Mouse (Mus musculus) neural tube, embryonic 15.5 days (tissue): ENCODE data around the gene Echs1. TPM values are rescaled to one million over a fixed set of nuclear protein-coding genes. Genes with fewer than 3 reads are reported as not detected.

Experiments
- ATAC-seq: fragments of 200-750 bp; cut with Nextera tagmentation; 2 replicates; pipeline ENCODE4 v1.8.0; 2017; ENCODE audit warnings: mild to moderate bottlenecking, moderate TSS enrichment, moderate library complexity; ENCODE audit not compliant: low FRiP score
- H3K27ac ChIP-seq: fragments of 300-500 bp; sonication (generic); replicated peaks from 2 replicates; pipeline ENCODE4 v1.5.1; 2015; ENCODE audit warnings: mild to moderate bottlenecking, inconsistent platforms
- H3K27me3 ChIP-seq: fragments of 300-500 bp; sonication (generic); replicated peaks from 2 replicates; pipeline ENCODE4 v1.6.1; 2015; ENCODE audit warnings: inconsistent platforms
- H3K36me3 ChIP-seq: fragments of 300-500 bp; sonication (generic); 2 replicates; pipeline ENCODE4 v1.6.1; 2015; ENCODE audit warnings: inconsistent platforms
- H3K4me1 ChIP-seq: fragments of 300-500 bp; sonication (generic); 2 replicates; pipeline ENCODE4 v1.6.1; 2015; ENCODE audit warnings: inconsistent platforms
- H3K4me2 ChIP-seq: fragments of 300-500 bp; sonication (generic); 2 replicates; pipeline ENCODE4 v1.6.1; 2015; ENCODE audit warnings: inconsistent platforms, mild to moderate bottlenecking, moderate library complexity
- H3K4me3 ChIP-seq: fragments of 300-500 bp; sonication (generic); replicated peaks from 2 replicates; pipeline ENCODE4 v1.5.1; 2015; ENCODE audit warnings: mild to moderate bottlenecking, inconsistent platforms
- H3K9ac ChIP-seq: fragments of 300-500 bp; sonication (generic); replicated peaks from 2 replicates; pipeline ENCODE4 v1.6.1; 2015; ENCODE audit warnings: mild to moderate bottlenecking, inconsistent platforms
- H3K9me3 ChIP-seq: fragments of 300-500 bp; sonication (generic); replicated peaks from 2 replicates; pipeline ENCODE4 v1.6.1; 2016; ENCODE audit warnings: inconsistent platforms
- WGBS: fragments of 180-500 bp; shearing (Covaris S2); methylation state at CpG from one replicate; pipeline ENCODE4 v1.1.7; 2015; ENCODE audit warnings: mixed read lengths; 5-methylcytosine and 5-hydroxymethylcytosine counted together
- polyA plus RNA-seq: library from polyadenylated mRNA; unstranded; fragments of >200 nt; fragmentation: Nextera tagmentation; extraction: Ambion mirVana; gene quantifications from 2 replicates; pipeline ENCODE4 v1.2.1, GENCODE M21; 2015

The Echs1 gene
- 116 and 121 TPM in 2 replicates for polyA plus RNA-seq

DNA sequence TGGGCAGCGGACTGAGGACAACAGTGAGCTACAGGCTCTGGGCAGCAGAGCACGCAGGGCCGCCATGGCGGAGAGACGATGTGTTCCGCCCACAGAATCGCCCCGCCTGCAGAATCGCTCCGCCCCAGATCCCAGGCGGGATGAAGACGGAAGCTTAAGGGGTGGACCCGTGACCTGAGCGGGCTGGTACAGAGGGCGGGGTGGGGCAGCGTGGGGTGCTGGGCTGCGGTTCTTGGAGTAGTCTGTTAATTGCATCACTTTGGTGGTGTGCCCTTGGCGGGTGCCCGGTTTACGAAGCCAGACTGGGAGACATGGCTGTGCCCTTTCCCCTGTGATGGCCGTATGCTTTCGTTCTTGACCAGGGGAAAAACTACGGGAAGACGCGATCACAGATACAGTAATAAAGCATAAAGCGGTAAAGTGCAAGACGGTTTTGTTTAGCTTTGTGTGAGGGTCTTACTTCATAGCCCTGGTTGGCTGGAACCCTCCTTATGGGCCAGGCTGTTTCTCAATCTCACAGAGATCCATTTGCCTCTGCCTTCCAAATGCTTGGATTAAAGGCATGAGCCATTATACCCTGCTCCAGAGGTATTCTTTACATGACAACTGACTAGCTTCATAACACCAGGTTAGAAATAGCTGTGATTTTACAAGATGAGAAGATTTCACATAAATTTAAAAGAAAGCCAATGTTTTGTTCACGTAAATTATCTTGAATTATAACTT, at the start of gene Echs1:
TSS of gene Echs1 (minus strand) at position 148 of the 726 bp plus-strand sequence.
- Histone ChIP-seq H3K9ac (peak within 1 kb of the TSS; percentile 86), H3K36me3 (peaks cover 14% of the 10 kb centered on the region; the same call in 1 of the 2 replicates), H3K9me3 (no peaks in the 10 kb centered on the region), H3K27me3 (no peaks in the 10 kb centered on the region), H3K27ac (peak within 1 kb of the TSS; percentile 89), H3K4me2 (peak within 1 kb of the TSS; percentile 90), H3K4me1 (peaks cover 21% of the 10 kb centered on the region), H3K4me3 (peak within 1 kb of the TSS; percentile 78)
- WGBS, result 4% methylated on average over 28 of the region's 28 CpGs
- peak; percentile 93 for ATAC-seq

DNA sequence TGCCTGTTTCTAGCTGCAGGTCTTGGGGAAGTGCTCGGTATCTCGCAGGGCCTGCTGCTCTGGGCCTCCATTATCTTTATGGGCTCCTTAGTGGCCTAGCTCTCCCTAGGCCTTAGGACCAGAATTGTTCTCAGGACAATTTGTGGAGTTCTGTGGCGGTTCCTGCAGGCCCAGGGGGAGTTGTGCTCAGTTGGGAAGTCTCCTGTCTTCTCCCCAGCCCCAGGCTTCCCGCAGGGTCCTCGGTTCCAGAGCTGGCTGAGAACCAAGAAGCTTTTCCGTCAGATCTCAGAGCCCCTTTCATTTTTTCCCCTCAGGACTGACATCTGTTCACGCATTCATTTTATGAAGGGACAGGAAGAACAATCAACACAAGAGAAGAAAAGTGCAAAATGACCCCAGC, 48.4 kb upstream of the Echs1 start, which contains the start of gene Olfr522:
TSS of gene Olfr522 (minus strand) at position 101 of the 400 bp plus-strand sequence.
- no peaks in the 10 kb centered on the region for H3K27me3 ChIP-seq
- H3K9me3 ChIP-seq, result no peaks in the 10 kb centered on the region
- H3K27ac ChIP-seq, result no peak within 1 kb of the TSS
- no peaks in the 10 kb centered on the region for H3K4me1 ChIP-seq
- no peaks in the 10 kb centered on the region for H3K36me3 ChIP-seq
- 62% methylated on average over 7 of the region's 7 CpGs for WGBS
- H3K4me3 ChIP-seq, result no peak within 1 kb of the TSS
- H3K9ac ChIP-seq, result no peak within 1 kb of the TSS
- no peak within 1 kb of the TSS for H3K4me2 ChIP-seq
- ATAC-seq, result no peak

DNA sequence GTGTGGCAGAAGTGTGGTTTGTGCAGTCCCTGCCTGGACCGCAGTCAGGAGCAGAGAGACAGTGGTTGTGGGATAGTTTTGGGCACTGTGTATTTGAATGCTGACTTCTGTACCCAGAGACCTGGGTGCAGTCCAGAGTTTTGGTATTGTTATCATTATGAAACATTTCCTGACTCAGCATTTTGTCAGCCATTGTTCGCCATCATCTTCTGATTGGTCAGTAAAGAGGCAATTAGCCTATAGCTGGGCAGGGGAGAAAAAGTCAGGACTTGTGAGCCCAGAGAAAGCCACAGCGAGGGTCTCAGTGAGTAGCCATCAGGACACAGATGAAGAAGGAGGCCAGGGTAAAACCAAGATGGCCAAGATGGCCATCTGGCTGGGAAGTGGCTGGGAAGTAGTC, 44.1 kb upstream of the Echs1 start:
- ATAC-seq, result no peak
- Histone ChIP-seq H3K4me1 (peaks cover under 1% of the 10 kb centered on the region), H3K27me3 (0 out of 2 replicates have a peak, but pooled peaks cover 5% of the 10 kb centered on the region), H3K27ac (no peak overlapping the region), H3K4me2 (no peak overlapping the region), H3K9ac (no peak overlapping the region), H3K9me3 (no peaks in the 10 kb centered on the region), H3K4me3 (no peak overlapping the region), H3K36me3 (no peaks in the 10 kb centered on the region)
- 82% methylated on average over 3 of the region's 3 CpGs for WGBS

DNA sequence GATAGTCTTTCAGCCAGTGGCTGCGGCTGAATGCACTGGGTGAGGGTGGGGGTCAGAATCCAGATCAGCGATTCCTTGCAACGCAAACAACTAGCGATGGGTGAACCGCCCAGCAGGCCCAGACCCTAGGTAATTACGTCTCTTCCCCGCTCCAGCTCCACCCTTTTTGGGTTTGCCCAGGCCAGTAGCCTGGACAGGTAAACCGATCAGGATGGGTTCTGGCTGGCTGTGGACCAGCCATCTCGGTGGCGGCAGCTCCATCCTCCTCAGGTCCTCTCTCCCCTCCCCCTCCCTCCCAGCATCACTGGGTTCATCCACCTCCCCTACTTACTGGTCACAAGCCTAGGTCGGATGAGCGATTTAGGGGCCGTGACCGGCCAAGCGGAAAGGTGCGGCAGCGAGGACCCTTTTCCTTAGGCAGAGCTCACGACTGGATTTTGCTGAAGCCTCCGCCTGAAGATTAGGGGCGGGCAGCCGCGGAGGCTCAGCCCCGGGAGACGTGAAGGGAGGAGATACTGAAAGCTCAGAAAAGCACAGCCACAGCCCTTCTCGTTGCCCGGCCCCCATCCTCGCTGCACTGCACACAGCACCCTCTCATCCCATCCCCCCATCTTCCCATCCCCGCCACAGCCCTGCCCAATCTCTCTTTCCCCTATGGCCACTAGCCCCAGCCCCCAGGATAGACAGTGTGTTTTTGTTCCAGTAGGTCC, 38.1 kb upstream of the Echs1 start, which contains the start of gene Sprn:
TSS of gene Sprn (minus strand) at position 660 of the 710 bp plus-strand sequence.
- Histone ChIP-seq H3K4me3 (peak within 1 kb of the TSS; percentile 50), H3K27ac (peak within 1 kb of the TSS; percentile 84), H3K4me2 (peak within 1 kb of the TSS; percentile 63), H3K4me1 (peaks cover 28% of the 10 kb centered on the region), H3K27me3 (0 out of 2 replicates have a peak, but pooled peaks cover 8% of the 10 kb centered on the region), H3K9me3 (no peaks in the 10 kb centered on the region), H3K36me3 (peaks cover 2% of the 10 kb centered on the region; the same call in 1 of the 2 replicates), H3K9ac (peak within 1 kb of the TSS; percentile 68)
- 3% methylated on average over 28 of the region's 28 CpGs for WGBS
- ATAC-seq, result peak; percentile 87

GRCm38 (mm10) chr7:140153829-140154217, 37.5 kb upstream of the Echs1 start:
- no peaks in the 10 kb centered on the region for H3K9me3 ChIP-seq
- WGBS, result 18% methylated on average over 4 of the region's 4 CpGs
- peak overlapping the region; percentile 84 for H3K27ac ChIP-seq
- peak overlapping the region; percentile 68 for H3K9ac ChIP-seq
- H3K4me1 ChIP-seq, result peaks cover 28% of the 10 kb centered on the region
- peak overlapping the region; percentile 63 for H3K4me2 ChIP-seq
- 0 out of 2 replicates have a peak, but pooled peaks cover 8% of the 10 kb centered on the region for H3K27me3 ChIP-seq
- ATAC-seq, result peak; percentile 53
- H3K4me3 ChIP-seq, result peak overlapping the region; percentile 50
- peaks cover 2% of the 10 kb centered on the region; the same call in 1 of the 2 replicates for H3K36me3 ChIP-seq

- peak overlapping the region; percentile 63 for H3K4me2 ChIP-seq
- H3K36me3 ChIP-seq, result peaks cover 2% of the 10 kb centered on the region; the same call in 1 of the 2 replicates
- 5% methylated on average over 28 of the region's 28 CpGs for WGBS
- H3K27ac ChIP-seq, result peak overlapping the region; percentile 84
- H3K9me3 ChIP-seq, result no peaks in the 10 kb centered on the region
- H3K9ac ChIP-seq, result peak overlapping the region; percentile 68
- H3K4me1 ChIP-seq, result peaks cover 28% of the 10 kb centered on the region
- ATAC-seq, result peak; percentile 42
- 0 out of 2 replicates have a peak, but pooled peaks cover 8% of the 10 kb centered on the region for H3K27me3 ChIP-seq
- peak overlapping the region; percentile 50 for H3K4me3 ChIP-seq
Measured at GRCm38 (mm10) chr7:140153383-140153782, 37.1 kb upstream of the Echs1 start.

GRCm38 (mm10) chr7:140144550-140144949, 28.3 kb upstream of the Echs1 start:
- Histone ChIP-seq H3K4me2 (no peak overlapping the region), H3K4me1 (no peaks in the 10 kb centered on the region), H3K4me3 (no peak overlapping the region), H3K9me3 (no peaks in the 10 kb centered on the region), H3K9ac (no peak overlapping the region), H3K27ac (no peak overlapping the region), H3K36me3 (no peaks in the 10 kb centered on the region), H3K27me3 (no peaks in the 10 kb centered on the region)
- no peak for ATAC-seq
- 81% methylated on average over 4 of the region's 4 CpGs for WGBS

GRCm38 (mm10) chr7:140141350-140141749, 25.1 kb upstream of the Echs1 start:
- Histone ChIP-seq H3K9ac (no peak overlapping the region), H3K4me2 (0 out of 2 replicates have a peak overlapping the region, but pooled peaks have one; percentile 9), H3K4me3 (no peak overlapping the region), H3K9me3 (no peaks in the 10 kb centered on the region), H3K27ac (no peak overlapping the region), H3K4me1 (peaks cover 12% of the 10 kb centered on the region), H3K36me3 (no peaks in the 10 kb centered on the region), H3K27me3 (no peaks in the 10 kb centered on the region)
- no peak for ATAC-seq
- WGBS, result 7% methylated on average over 14 of the region's 14 CpGs

DNA sequence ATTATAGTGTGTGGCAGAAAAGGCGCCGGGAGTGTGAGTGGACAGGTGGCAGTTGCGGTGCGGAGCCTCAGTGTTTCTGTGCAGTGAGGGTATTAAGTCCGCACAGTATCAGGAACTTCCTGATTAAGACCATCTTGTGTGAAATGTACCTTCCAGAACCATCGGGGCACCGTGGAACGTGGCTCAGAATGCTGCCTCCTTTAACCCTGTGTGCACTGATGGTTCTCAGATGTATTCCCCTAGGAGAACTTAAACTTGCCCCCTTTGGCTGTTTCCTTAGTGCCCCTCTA, 21.7 kb upstream of the Echs1 start:
- H3K9me3 ChIP-seq, result no peaks in the 10 kb centered on the region
- peak overlapping the region; percentile 95 for H3K9ac ChIP-seq
- peak overlapping the region; percentile 78 for H3K4me3 ChIP-seq
- under 1% methylated on average over 8 of the region's 8 CpGs for WGBS
- peak overlapping the region; percentile 92 for H3K27ac ChIP-seq
- peak overlapping the region; percentile 84 for H3K4me2 ChIP-seq
- ATAC-seq, result no peak; the same call in 1 of the 2 replicates
- H3K27me3 ChIP-seq, result no peaks in the 10 kb centered on the region
- H3K36me3 ChIP-seq, result no peaks in the 10 kb centered on the region
- peaks cover 12% of the 10 kb centered on the region for H3K4me1 ChIP-seq

GRCm38 (mm10) chr7:140137135-140138020, 21.1 kb upstream of the Echs1 start, which contains the start of gene Mtg1:
Gene Mtg1, plus strand, starts transcription at chr7:140137564.
- 2% methylated on average over 39 of the region's 39 CpGs for WGBS
- no peaks in the 10 kb centered on the region for H3K27me3 ChIP-seq
- H3K4me1 ChIP-seq, result peaks cover 12% of the 10 kb centered on the region
- H3K27ac ChIP-seq, result peak within 1 kb of the TSS; percentile 92
- peak; percentile 98 for ATAC-seq
- H3K4me3 ChIP-seq, result peak within 1 kb of the TSS; percentile 78
- no peaks in the 10 kb centered on the region for H3K36me3 ChIP-seq
- H3K9me3 ChIP-seq, result no peaks in the 10 kb centered on the region
- peak within 1 kb of the TSS; percentile 95 for H3K9ac ChIP-seq
- peak within 1 kb of the TSS; percentile 84 for H3K4me2 ChIP-seq
